Mouse (Mus musculus) testis, postnatal 14 days (tissue): ENCODE measurements at regions not wholly inside any gene's neighbourhood (a gene's known extent, or its start where the extent isn't known, plus 50 kb on each side); places are given as distances from the start of the nearest gene placed in this dataset.
"Not testable (repeated sequence)": the region's sequence is repeated elsewhere in the genome, so short reads cannot be mapped to it uniquely, and the experiment has no call there.

Source experiments
- DNase-seq: peaks from one replicate; pipeline ENCODE4 v3.0.0; 2021; ENCODE audit warnings: low spot score

GRCm38 (mm10) chr15:96828681-96829080 is 129.2 kb upstream of the Slc38a2 start:
- no peak for DNase-seq

GRCm38 (mm10) chr15:96827931-96828330 is 128.4 kb upstream of the Slc38a2 start:
- DNase-seq, result no peak

- DNase-seq, result no peak
Observed at GRCm38 (mm10) chr15:96818435-96818834, 118.9 kb upstream of the Slc38a2 start.

- no peak for DNase-seq
Observed at GRCm38 (mm10) chr15:96817626-96818025, 118.1 kb upstream of the Slc38a2 start.

- no peak for DNase-seq
Observed at GRCm38 (mm10) chr15:96816997-96817570, 117.6 kb upstream of the Slc38a2 start.

GRCm38 (mm10) chr15:96813472-96813871 is 113.9 kb upstream of the Slc38a2 start:
- no peak for DNase-seq

- DNase-seq, result no peak
Observed at GRCm38 (mm10) chr15:96802729-96803053, 103.2 kb upstream of the Slc38a2 start.

GRCm38 (mm10) chr15:96802034-96802728 is 102.7 kb upstream of the Slc38a2 start:
- DNase-seq, result no peak

- no peak for DNase-seq
Observed at GRCm38 (mm10) chr15:96799228-96799627, 99.7 kb upstream of the Slc38a2 start.

- DNase-seq, result no peak
Observed at GRCm38 (mm10) chr15:96797615-96798270, 98.2 kb upstream of the Slc38a2 start.

GRCm38 (mm10) chr15:96794177-96794719 is 94.7 kb upstream of the Slc38a2 start:
- no peak for DNase-seq

GRCm38 (mm10) chr15:96793251-96793650 is 93.7 kb upstream of the Slc38a2 start:
- DNase-seq, result peak; percentile 78

- no peak for DNase-seq
Observed at GRCm38 (mm10) chr15:96791306-96791705, 91.8 kb upstream of the Slc38a2 start.

GRCm38 (mm10) chr15:96787921-96788320 is 88.4 kb upstream of the Slc38a2 start:
- DNase-seq, result not testable (repeated sequence)

- DNase-seq, result no peak
Observed at GRCm38 (mm10) chr15:96784578-96784977, 85.0 kb upstream of the Slc38a2 start.

- DNase-seq, result no peak
Observed at GRCm38 (mm10) chr15:96781560-96781959, 82.0 kb upstream of the Slc38a2 start.

- DNase-seq, result no peak
Observed at GRCm38 (mm10) chr15:96780606-96781005, 81.1 kb upstream of the Slc38a2 start.

- peak; percentile 67 for DNase-seq
Observed at GRCm38 (mm10) chr15:96779358-96779757, 79.8 kb upstream of the Slc38a2 start.

GRCm38 (mm10) chr15:96778321-96778926 is 78.9 kb upstream of the Slc38a2 start:
- peak; percentile 45 for DNase-seq

- DNase-seq, result no peak
Observed at GRCm38 (mm10) chr15:96776476-96777075, 77.0 kb upstream of the Slc38a2 start.

GRCm38 (mm10) chr15:96775129-96775528 is 75.6 kb upstream of the Slc38a2 start:
- no peak for DNase-seq

- no peak for DNase-seq
Observed at GRCm38 (mm10) chr15:96774664-96775063, 75.1 kb upstream of the Slc38a2 start.
